Mouse (Mus musculus) kidney, embryonic 16.5 days (tissue): ENCODE results near the gene Drd2. TPM values are rescaled to one million over a fixed set of nuclear protein-coding genes. Genes with fewer than 3 reads are reported as not detected.

Experiments used
- ATAC-seq: fragments of 200-750 bp; cut with Nextera tagmentation; 2 replicates; pipeline ENCODE4 v1.8.0; 2017; ENCODE audit warnings: moderate TSS enrichment; ENCODE audit not compliant: low FRiP score, low TSS enrichment
- H3K27ac ChIP-seq: fragments of 300-500 bp; sonication (generic); 2 replicates; pipeline ENCODE4 v1.5.1; 2014; ENCODE audit warnings: low read length
- H3K27me3 ChIP-seq: fragments of 300-500 bp; sonication (generic); 2 replicates; pipeline ENCODE4 v1.6.1; 2014; ENCODE audit warnings: low read length, control low read depth, mixed read lengths; ENCODE audit not compliant: insufficient read depth
- H3K36me3 ChIP-seq: fragments of 300-500 bp; sonication (generic); 2 replicates; pipeline ENCODE4 v1.6.1; 2014; ENCODE audit warnings: low read length, control low read depth, mixed read lengths; ENCODE audit not compliant: insufficient read depth
- H3K4me1 ChIP-seq: fragments of 300-500 bp; sonication (generic); 2 replicates; pipeline ENCODE4 v1.6.1; 2014; ENCODE audit warnings: low read length, control low read depth, mixed read lengths; ENCODE audit not compliant: insufficient read depth
- H3K4me2 ChIP-seq: fragments of 300-500 bp; sonication (generic); replicated peaks from 2 replicates; pipeline ENCODE4 v1.6.1; 2014; ENCODE audit warnings: low read depth, low read length
- H3K4me3 ChIP-seq: fragments of 300-500 bp; sonication (generic); 2 replicates; pipeline ENCODE4 v1.5.1; 2014; ENCODE audit warnings: mild to moderate bottlenecking, low read length
- H3K9ac ChIP-seq: fragments of 300-500 bp; sonication (generic); replicated peaks from 2 replicates; pipeline ENCODE4 v1.6.1; 2014; ENCODE audit warnings: low read length
- H3K9me3 ChIP-seq: fragments of 300-500 bp; sonication (generic); 2 replicates; pipeline ENCODE4 v1.6.1; 2016; ENCODE audit warnings: low read length, control low read depth
- WGBS: fragments of 180-500 bp; shearing (Covaris S2); extraction: QIAGEN DNeasy Blood & Tissue Kit; methylation state at CpG from one replicate; pipeline ENCODE4 v1.1.7; 2014; 5-methylcytosine and 5-hydroxymethylcytosine counted together
- polyA plus RNA-seq: library from polyadenylated mRNA; unstranded; fragments of >200 nt; fragmentation: Nextera tagmentation; extraction: Ambion mirVana; gene quantifications from 2 replicates; pipeline ENCODE4 v1.2.1, GENCODE M21; 2015

Drd2 gene
- 0.10 TPM in 1 of 2 replicates, not detected in the other for polyA plus RNA-seq

- H3K4me3 ChIP-seq = peak within 1 kb of the TSS; percentile 41
- peak; percentile 85 for ATAC-seq
- peaks cover 6% of the 10 kb centered on the region for H3K4me1 ChIP-seq
- H3K9ac ChIP-seq = no peak within 1 kb of the TSS
- peak within 1 kb of the TSS; percentile 60 for H3K4me2 ChIP-seq
- H3K9me3 ChIP-seq = no peaks in the 10 kb centered on the region
- peaks cover 33% of the 10 kb centered on the region for H3K27me3 ChIP-seq
- H3K36me3 ChIP-seq = no peaks in the 10 kb centered on the region
- no peak within 1 kb of the TSS for H3K27ac ChIP-seq
- 2% methylated on average over 46 of the region's 84 CpGs for WGBS
These were observed at the start of gene Drd2 for GRCm38 (mm10) chr9:49340136-49341043. Drd2 (plus strand) TSS chr9:49340627.

- Histone ChIP-seq H3K4me1 (no peaks in the 10 kb centered on the region), H3K27ac (no peak overlapping the region), H3K27me3 (no peaks in the 10 kb centered on the region), H3K9ac (no peak overlapping the region), H3K9me3 (no peaks in the 10 kb centered on the region), H3K36me3 (no peaks in the 10 kb centered on the region), H3K4me2 (no peak overlapping the region), H3K4me3 (no peak overlapping the region)
- 74% methylated on average over 1 of the region's 1 CpGs for WGBS
- no peak for ATAC-seq
These were observed 45.3 kb upstream of the Drd2 start for GRCm38 (mm10) chr9:49295101-49295500.

GRCm38 (mm10) chr9:49307576-49307975 is 32.9 kb upstream of the Drd2 start:
- H3K27me3 ChIP-seq = no peaks in the 10 kb centered on the region
- no peaks in the 10 kb centered on the region for H3K36me3 ChIP-seq
- H3K4me2 ChIP-seq = no peak overlapping the region
- 0 out of 2 replicates have a peak, but pooled peaks have one; percentile 31 for ATAC-seq
- 43% methylated on average over 3 of the region's 3 CpGs for whole genome bisulfite sequencing
- H3K9me3 ChIP-seq = no peaks in the 10 kb centered on the region
- H3K27ac ChIP-seq = no peak overlapping the region
- no peak overlapping the region for H3K9ac ChIP-seq
- H3K4me1 ChIP-seq = no peaks in the 10 kb centered on the region
- H3K4me3 ChIP-seq = no peak overlapping the region

GRCm38 (mm10) chr9:49310821-49311220 is 29.6 kb upstream of the Drd2 start:
- no peaks in the 10 kb centered on the region for H3K9me3 ChIP-seq
- no peak overlapping the region for H3K4me3 ChIP-seq
- H3K4me2 ChIP-seq = no peak overlapping the region
- H3K36me3 ChIP-seq = no peaks in the 10 kb centered on the region
- no peaks in the 10 kb centered on the region for H3K4me1 ChIP-seq
- H3K27ac ChIP-seq = no peak overlapping the region
- ATAC-seq = no peak
- H3K27me3 ChIP-seq = no peaks in the 10 kb centered on the region
- no peak overlapping the region for H3K9ac ChIP-seq
- WGBS = 59% methylated on average over 4 of the region's 4 CpGs

DNA sequence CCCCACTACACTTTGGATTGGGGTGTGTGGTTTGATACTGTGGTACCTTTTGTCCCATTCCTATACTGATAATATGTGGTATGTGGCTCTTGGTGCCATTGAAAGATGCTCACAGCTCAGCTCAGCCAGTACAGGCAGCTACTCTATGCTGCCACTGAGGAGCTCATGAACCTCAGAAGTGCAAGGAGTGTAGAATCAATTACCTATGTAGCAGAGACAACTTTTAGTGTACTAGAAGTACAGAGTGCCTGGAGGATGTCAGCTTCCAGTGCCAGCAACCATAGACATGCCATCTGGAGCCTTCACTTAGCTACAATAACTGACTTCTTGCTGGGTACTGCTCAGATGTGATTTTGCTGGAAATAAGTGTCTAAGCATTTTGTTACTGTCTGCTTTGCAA is 21.8 kb upstream of the Drd2 start:
- Histone ChIP-seq H3K4me1 (no peaks in the 10 kb centered on the region), H3K9ac (no peak overlapping the region), H3K27ac (no peak overlapping the region), H3K36me3 (no peaks in the 10 kb centered on the region), H3K9me3 (no peaks in the 10 kb centered on the region), H3K4me2 (no peak overlapping the region), H3K4me3 (no peak overlapping the region), H3K27me3 (no peaks in the 10 kb centered on the region)
- no peak for ATAC-seq

GRCm38 (mm10) chr9:49341044-49341365 is 578 bp downstream of the Drd2 start:
- Histone ChIP-seq H3K9me3 (no peaks in the 10 kb centered on the region), H3K4me3 (no peak overlapping the region), H3K9ac (no peak overlapping the region), H3K27me3 (peaks cover 33% of the 10 kb centered on the region), H3K4me2 (peak overlapping the region; percentile 60), H3K4me1 (peaks cover 6% of the 10 kb centered on the region), H3K27ac (no peak overlapping the region), H3K36me3 (no peaks in the 10 kb centered on the region)
- no peak for ATAC-seq
- 1% methylated on average over 10 of the region's 10 CpGs for WGBS

- Histone ChIP-seq H3K27ac (no peak overlapping the region), H3K9me3 (no peaks in the 10 kb centered on the region), H3K4me1 (peaks cover 5% of the 10 kb centered on the region; the same call in 1 of the 2 replicates), H3K4me3 (no peak overlapping the region), H3K9ac (no peak overlapping the region), H3K4me2 (no peak overlapping the region), H3K27me3 (no peaks in the 10 kb centered on the region), H3K36me3 (no peaks in the 10 kb centered on the region)
- WGBS = 5% methylated on average over 5 of the region's 5 CpGs
- no peak for ATAC-seq
These were observed 25.3 kb downstream of the Drd2 start for GRCm38 (mm10) chr9:49365763-49366162.

DNA sequence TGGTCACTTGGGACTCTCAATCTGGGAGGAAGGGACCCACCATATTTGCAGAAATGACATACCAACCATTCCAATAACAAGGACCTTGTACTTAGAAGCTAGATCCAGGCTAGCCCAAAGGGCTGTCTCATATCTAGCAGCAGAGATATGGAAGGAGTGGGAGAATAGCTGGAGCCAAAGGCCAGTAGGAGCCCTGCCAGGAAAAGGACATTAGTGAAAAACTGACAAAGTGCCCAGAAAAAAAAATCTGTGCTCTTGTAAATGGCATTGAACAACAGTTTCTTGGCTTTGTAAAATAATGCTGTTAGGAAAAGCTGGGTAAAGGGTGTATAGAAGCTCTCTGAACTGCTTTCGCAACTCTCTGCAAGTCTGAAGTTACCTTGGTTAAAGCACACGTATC is 33.5 kb downstream of the Drd2 start:
- WGBS = 82% methylated on average over 2 of the region's 2 CpGs
- no peak for ATAC-seq
- no peaks in the 10 kb centered on the region for H3K4me1 ChIP-seq
- H3K9ac ChIP-seq = no peak overlapping the region
- no peaks in the 10 kb centered on the region for H3K9me3 ChIP-seq
- no peaks in the 10 kb centered on the region for H3K27me3 ChIP-seq
- no peak overlapping the region for H3K27ac ChIP-seq
- no peak overlapping the region for H3K4me2 ChIP-seq
- no peak overlapping the region for H3K4me3 ChIP-seq
- H3K36me3 ChIP-seq = no peaks in the 10 kb centered on the region

DNA sequence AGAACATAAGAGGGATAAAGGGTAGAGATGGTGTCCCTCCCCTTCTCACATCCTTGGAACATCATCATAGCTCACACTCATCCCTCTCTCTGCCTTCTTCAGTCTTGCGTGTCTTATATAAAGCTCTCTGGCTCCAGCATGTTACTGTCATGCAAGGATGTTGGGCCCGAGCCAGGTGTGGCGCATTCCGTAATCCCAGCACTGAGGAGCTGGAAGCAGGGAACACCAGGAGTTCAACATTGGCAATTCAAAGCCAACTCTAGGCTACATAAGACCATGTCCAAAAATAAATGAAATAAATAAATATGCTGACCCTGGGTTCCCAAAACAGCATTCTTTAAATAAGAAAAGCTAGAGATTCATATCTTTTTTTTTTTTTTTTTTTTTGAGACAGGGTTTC is 39.5 kb downstream of the Drd2 start:
- Histone ChIP-seq H3K36me3 (no peaks in the 10 kb centered on the region), H3K9me3 (no peaks in the 10 kb centered on the region), H3K4me1 (no peaks in the 10 kb centered on the region), H3K9ac (no peak overlapping the region), H3K4me2 (no peak overlapping the region), H3K27me3 (no peaks in the 10 kb centered on the region), H3K27ac (no peak overlapping the region), H3K4me3 (no peak overlapping the region)
- 85% methylated on average over 4 of the region's 4 CpGs for WGBS
- no peak for ATAC-seq

GRCm38 (mm10) chr9:49384041-49384440 is 43.6 kb downstream of the Drd2 start:
- ATAC-seq = no peak
- WGBS = 42% methylated on average over 3 of the region's 3 CpGs
- H3K27me3 ChIP-seq = no peaks in the 10 kb centered on the region
- H3K27ac ChIP-seq = no peak overlapping the region
- no peak overlapping the region for H3K4me3 ChIP-seq
- H3K9ac ChIP-seq = no peak overlapping the region
- no peaks in the 10 kb centered on the region for H3K9me3 ChIP-seq
- no peaks in the 10 kb centered on the region for H3K4me1 ChIP-seq
- no peaks in the 10 kb centered on the region for H3K36me3 ChIP-seq
- no peak overlapping the region for H3K4me2 ChIP-seq
